Mouse (Mus musculus) limb, embryonic 12.5 days (tissue): ENCODE results near the gene Ctdnep1. TPM values are rescaled to one million over a fixed set of nuclear protein-coding genes. Genes with fewer than 3 reads are reported as not detected.
"Not testable (repeated sequence)": the region's sequence is repeated elsewhere in the genome, so short reads cannot be mapped to it uniquely, and the experiment has no call there.

Experiments
- ATAC-seq: fragments of 200-750 bp; cut with Nextera tagmentation; 2 replicates; pipeline ENCODE4 v1.8.0; 2017; ENCODE audit warnings: low read depth, moderate TSS enrichment; ENCODE audit not compliant: insufficient number of reproducible peaks, insufficient read depth, low FRiP score, low TSS enrichment
- H3K27ac ChIP-seq: fragments of 300-500 bp; sonication (generic); 2 replicates; pipeline ENCODE4 v1.5.1; 2016; ENCODE audit warnings: mild to moderate bottlenecking, moderate library complexity
- H3K27me3 ChIP-seq: fragments of 300-500 bp; sonication (generic); 2 replicates; pipeline ENCODE4 v1.6.1; 2016; ENCODE audit warnings: mild to moderate bottlenecking, moderate library complexity
- H3K36me3 ChIP-seq: fragments of 300-500 bp; sonication (generic); 2 replicates; pipeline ENCODE4 v1.6.1; 2016; ENCODE audit warnings: mild to moderate bottlenecking, moderate library complexity
- H3K4me1 ChIP-seq: fragments of 300-500 bp; sonication (generic); replicated peaks from 2 replicates; pipeline ENCODE4 v1.6.1; 2016
- H3K4me2 ChIP-seq: fragments of 300-500 bp; sonication (generic); 2 replicates; pipeline ENCODE4 v1.6.1; 2016; ENCODE audit warnings: mild to moderate bottlenecking, moderate library complexity
- H3K4me3 ChIP-seq: fragments of 300-500 bp; sonication (generic); replicated peaks from 2 replicates; pipeline ENCODE4 v1.5.1; 2016; ENCODE audit warnings: mild to moderate bottlenecking
- H3K9ac ChIP-seq: fragments of 300-500 bp; sonication (generic); replicated peaks from 2 replicates; pipeline ENCODE4 v1.6.1; 2016; ENCODE audit warnings: mild to moderate bottlenecking, moderate library complexity
- H3K9me3 ChIP-seq: fragments of 300-500 bp; sonication (generic); 2 replicates; pipeline ENCODE4 v1.6.1; 2016; ENCODE audit warnings: mild to moderate bottlenecking, moderate library complexity
- WGBS: fragments of 180-500 bp; shearing (Covaris S2); methylation state at CpG from one replicate; pipeline ENCODE4 v1.1.7; 2016; 5-methylcytosine and 5-hydroxymethylcytosine counted together
- polyA plus RNA-seq: library from polyadenylated mRNA; unstranded; fragments of >200 nt; fragmentation: Nextera tagmentation; extraction: Ambion mirVana; gene quantifications from 2 replicates; pipeline ENCODE4 v1.2.1, GENCODE M21; 2016

Gene Ctdnep1
- polyA plus RNA-seq, 1 experiment from 2014 or later: 24.5 TPM

DNA sequence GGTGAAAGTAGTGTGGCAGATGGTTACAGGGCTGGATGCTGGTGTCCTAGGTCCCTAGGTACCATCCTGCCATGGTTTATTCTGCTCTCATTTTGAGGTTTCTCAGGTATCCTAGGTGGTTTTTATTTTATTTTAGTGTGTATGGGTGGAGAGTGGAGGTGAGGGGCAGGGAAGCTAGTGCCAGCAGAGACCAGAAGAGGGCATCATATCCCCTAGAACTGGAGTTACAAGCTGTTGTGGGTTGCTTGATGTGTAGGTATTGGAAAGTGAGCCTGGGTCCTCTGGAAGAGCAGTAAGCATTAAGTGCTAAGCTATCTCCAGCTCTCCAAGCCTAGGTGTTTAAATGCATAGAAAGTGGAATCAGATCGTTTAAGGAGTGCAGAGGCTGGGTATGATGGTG lies 28.7 kb upstream of the Ctdnep1 start:
- H3K9ac ChIP-seq: no peak overlapping the region
- ATAC-seq: no peak
- no peaks in the 10 kb centered on the region for H3K9me3 ChIP-seq
- H3K27me3 ChIP-seq: no peaks in the 10 kb centered on the region; the same call in 1 of the 2 replicates
- H3K4me1 ChIP-seq: peaks cover 6% of the 10 kb centered on the region; the same call in 1 of the 2 replicates
- H3K27ac ChIP-seq: no peak overlapping the region
- H3K4me3 ChIP-seq: no peak overlapping the region
- 60% methylated on average over 1 of the region's 1 CpGs for WGBS
- no peaks in the 10 kb centered on the region for H3K36me3 ChIP-seq
- no peak overlapping the region for H3K4me2 ChIP-seq

DNA sequence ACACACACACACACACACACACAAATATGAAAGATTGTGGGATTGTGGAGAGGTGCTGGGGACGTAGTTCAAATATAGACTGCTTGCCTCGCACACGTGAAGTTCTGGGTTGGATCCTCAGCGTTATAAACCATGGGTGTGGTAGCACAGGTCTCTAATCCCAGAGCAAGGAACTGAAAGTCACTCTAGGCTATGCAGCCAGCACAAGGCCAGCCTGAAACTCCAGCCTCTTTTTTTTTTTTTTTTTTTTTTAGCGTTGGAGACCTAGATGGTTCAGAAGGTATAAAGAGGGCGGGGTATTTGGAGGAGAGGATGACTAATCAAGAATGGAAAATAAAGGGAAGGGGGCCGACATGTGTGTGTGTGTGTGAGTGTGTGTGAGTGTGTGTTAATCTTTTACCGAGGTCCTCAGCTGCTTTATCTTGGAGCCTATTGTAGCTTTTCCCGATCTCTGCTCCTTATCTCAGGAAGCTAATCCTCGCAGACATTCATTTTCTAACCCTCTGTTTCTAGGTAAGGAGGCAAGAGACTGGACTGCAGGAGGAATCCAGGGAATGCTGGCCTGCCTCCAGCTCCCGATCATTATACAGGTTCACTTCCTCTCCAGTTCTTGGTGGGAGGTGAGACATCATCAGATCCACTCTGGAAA lies 27.6 kb upstream of the Ctdnep1 start:
- no peak for ATAC-seq
- WGBS: 72% methylated on average over 11 of the region's 11 CpGs
- no peaks in the 10 kb centered on the region for H3K9me3 ChIP-seq
- H3K36me3 ChIP-seq: no peaks in the 10 kb centered on the region
- H3K4me3 ChIP-seq: no peak overlapping the region
- H3K4me2 ChIP-seq: no peak overlapping the region
- H3K9ac ChIP-seq: no peak overlapping the region
- H3K4me1 ChIP-seq: 0 out of 2 replicates have a peak, but pooled peaks cover 4% of the 10 kb centered on the region
- no peak overlapping the region for H3K27ac ChIP-seq
- peaks cover 2% of the 10 kb centered on the region; the same call in 1 of the 2 replicates for H3K27me3 ChIP-seq

DNA sequence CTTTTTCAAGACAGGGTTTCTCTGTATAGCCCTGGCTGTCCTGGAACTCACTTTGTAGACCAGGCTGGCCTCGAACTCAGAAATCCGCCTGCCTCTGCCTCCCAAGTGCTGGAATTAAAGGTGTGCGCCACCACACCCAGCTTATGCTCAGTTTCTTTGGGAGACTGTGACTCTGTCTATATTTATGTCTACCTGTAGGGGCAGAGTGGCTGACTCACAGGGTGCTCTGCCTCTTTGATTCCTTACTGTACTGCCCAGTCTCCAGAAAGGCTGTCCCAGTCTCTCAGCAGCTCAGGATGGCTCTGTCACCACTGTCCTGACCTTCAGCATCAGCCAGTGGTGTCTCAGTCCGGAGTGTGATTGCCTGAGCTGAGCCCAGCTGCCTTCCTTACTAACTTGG lies 25.3 kb upstream of the Ctdnep1 start:
- H3K9me3 ChIP-seq, H3K36me3 ChIP-seq, H3K4me1 ChIP-seq, H3K4me2 ChIP-seq, H3K9ac ChIP-seq, H3K27ac ChIP-seq, ATAC-seq, H3K4me3 ChIP-seq: not testable (repeated sequence)
- WGBS: 82% methylated on average over 4 of the region's 4 CpGs
- peaks cover 12% of the 10 kb centered on the region; the same call in 1 of the 2 replicates for H3K27me3 ChIP-seq

GRCm38 (mm10) chr11:69956218-69956617 lies 24.7 kb upstream of the Ctdnep1 start:
- WGBS: 67% methylated on average over 1 of the region's 1 CpGs
- peaks cover 18% of the 10 kb centered on the region for H3K27me3 ChIP-seq
- H3K4me2 ChIP-seq: no peak overlapping the region
- no peak overlapping the region for H3K4me3 ChIP-seq
- no peak overlapping the region for H3K9ac ChIP-seq
- no peaks in the 10 kb centered on the region for H3K9me3 ChIP-seq
- ATAC-seq: no peak
- no peaks in the 10 kb centered on the region for H3K4me1 ChIP-seq
- H3K36me3 ChIP-seq: no peaks in the 10 kb centered on the region
- H3K27ac ChIP-seq: no peak overlapping the region

- Histone ChIP-seq H3K4me2 (no peak overlapping the region), H3K9me3 (no peaks in the 10 kb centered on the region), H3K27me3 (peaks cover 61% of the 10 kb centered on the region), H3K27ac (no peak overlapping the region), H3K4me1 (peaks cover 7% of the 10 kb centered on the region; the same call in 1 of the 2 replicates), H3K36me3 (no peaks in the 10 kb centered on the region), H3K9ac (no peak overlapping the region), H3K4me3 (no peak overlapping the region)
- WGBS: 34% methylated on average over 5 of the region's 5 CpGs
- no peak for ATAC-seq
These were observed 20.3 kb upstream of the Ctdnep1 start for GRCm38 (mm10) chr11:69960616-69961015.

DNA sequence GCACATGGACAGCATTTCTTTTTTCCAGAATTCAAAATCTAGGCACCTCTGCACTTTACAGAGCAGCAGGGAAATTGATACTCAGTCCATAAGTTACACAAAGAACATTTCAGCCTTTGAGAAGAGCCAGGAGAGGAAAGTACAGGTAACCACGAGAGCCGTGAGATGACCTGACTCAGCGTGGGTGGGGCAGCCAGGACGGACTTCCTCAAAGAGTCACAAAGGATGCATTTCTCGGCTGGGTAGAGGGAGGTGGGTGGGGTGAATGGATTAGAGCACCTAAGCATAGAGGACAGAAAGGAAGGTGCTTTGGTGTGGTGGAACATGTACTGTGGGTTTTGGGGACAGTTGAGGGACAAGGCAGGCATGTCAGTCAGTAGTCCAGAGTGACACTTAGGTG lies 19.1 kb upstream of the Ctdnep1 start:
- no peak overlapping the region for H3K27ac ChIP-seq
- WGBS: 37% methylated on average over 5 of the region's 5 CpGs
- H3K27me3 ChIP-seq: peaks cover 74% of the 10 kb centered on the region
- H3K4me1 ChIP-seq: peaks cover 18% of the 10 kb centered on the region
- no peaks in the 10 kb centered on the region for H3K36me3 ChIP-seq
- ATAC-seq: no peak
- no peak overlapping the region for H3K4me3 ChIP-seq
- no peak overlapping the region for H3K9ac ChIP-seq
- H3K9me3 ChIP-seq: no peaks in the 10 kb centered on the region
- no peak overlapping the region for H3K4me2 ChIP-seq

DNA sequence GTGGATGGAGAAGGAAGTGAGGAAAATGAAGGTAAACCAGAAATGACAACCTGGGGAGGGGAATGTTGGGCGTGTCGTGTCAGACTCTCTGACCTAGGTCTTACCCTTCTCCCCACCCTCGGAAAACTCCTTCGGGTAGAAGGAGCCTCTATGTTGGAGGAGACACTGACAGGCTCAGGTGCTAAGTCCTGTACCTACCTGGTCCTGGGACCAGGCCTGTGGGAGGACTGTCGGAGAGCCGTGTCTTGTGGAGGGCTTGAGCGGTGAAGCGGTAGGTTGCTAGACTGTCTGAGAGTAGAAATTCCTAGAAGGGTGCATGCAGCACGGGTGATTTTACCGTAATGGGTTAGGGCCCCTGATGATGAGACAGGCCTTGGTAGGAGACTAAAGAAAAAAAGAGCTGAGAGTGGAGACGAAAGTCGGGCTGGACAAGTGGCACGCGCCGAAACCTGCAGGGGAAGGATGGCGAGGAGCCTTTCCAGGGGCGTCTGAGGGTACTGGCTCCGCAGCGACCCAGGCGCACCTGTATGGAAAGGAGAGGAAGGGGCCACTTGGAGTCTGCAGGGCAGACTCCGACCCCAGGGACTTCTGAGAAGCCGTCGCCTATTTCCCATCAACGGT lies 16.2 kb upstream of the Ctdnep1 start, which contains the start of gene Cldn7:
TSS of gene Cldn7 (plus strand) at position 130 of the 621 bp plus-strand sequence.
- no peaks in the 10 kb centered on the region for H3K9me3 ChIP-seq
- 9% methylated on average over 24 of the region's 24 CpGs for WGBS
- ATAC-seq: no peak
- H3K9ac ChIP-seq: no peak within 1 kb of the TSS
- H3K27ac ChIP-seq: no peak within 1 kb of the TSS
- peak within 1 kb of the TSS; percentile 42 for H3K4me3 ChIP-seq
- H3K27me3 ChIP-seq: peaks cover 83% of the 10 kb centered on the region
- H3K4me2 ChIP-seq: peak within 1 kb of the TSS; percentile 35
- H3K36me3 ChIP-seq: peaks cover 22% of the 10 kb centered on the region
- H3K4me1 ChIP-seq: peaks cover 20% of the 10 kb centered on the region

DNA sequence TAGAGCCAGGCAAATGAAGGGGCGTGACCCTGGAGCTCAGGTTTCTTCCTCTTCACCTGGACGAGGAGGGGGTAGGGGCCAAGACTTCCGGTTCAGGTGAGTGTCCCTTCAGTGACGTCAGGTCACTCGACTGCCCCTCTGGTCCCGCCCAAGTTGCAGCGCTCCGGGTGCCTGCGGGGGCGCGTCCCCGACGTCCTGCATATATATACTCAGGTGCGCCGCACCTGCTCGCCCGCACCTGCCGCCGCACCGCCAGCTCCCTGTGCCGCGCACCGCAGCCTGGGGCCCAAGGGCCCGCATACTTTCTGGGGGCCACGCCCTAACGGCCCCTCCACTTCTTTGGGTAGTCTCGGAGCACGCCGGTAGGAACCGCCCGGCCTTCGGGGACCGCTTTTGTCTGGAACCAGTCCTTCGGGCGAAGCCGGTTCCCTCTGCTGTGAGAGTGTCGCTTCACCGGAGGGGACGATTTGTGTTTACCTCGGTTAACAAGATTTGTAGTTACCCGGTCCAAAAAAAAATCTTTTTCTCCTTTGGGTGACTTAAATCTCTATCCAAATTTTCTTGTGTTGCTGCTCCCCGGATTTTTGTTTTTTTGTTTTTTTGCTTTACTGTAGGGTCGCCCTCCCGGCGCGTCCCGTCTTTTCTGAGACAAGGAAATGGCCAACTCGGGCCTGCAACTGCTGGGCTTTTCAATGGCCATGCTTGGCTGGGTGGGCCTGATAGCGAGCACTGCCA lies 15.5 kb upstream of the Ctdnep1 start:
- H3K4me3 ChIP-seq: peak overlapping the region; percentile 42
- peaks cover 29% of the 10 kb centered on the region for H3K36me3 ChIP-seq
- H3K9ac ChIP-seq: 0 out of 2 replicates have a peak overlapping the region, but pooled peaks have one; percentile 24
- WGBS: 4% methylated on average over 49 of the region's 49 CpGs
- H3K27me3 ChIP-seq: peaks cover 82% of the 10 kb centered on the region
- no peaks in the 10 kb centered on the region for H3K9me3 ChIP-seq
- peaks cover 20% of the 10 kb centered on the region for H3K4me1 ChIP-seq
- H3K4me2 ChIP-seq: peak overlapping the region; percentile 68
- H3K27ac ChIP-seq: no peak overlapping the region
- 0 out of 2 replicates have a peak, but pooled peaks have one; percentile 4 for ATAC-seq

- ATAC-seq: peak; percentile 34; the same call in 1 of the 2 replicates
- H3K9ac ChIP-seq: peak overlapping the region; percentile 24
- H3K9me3 ChIP-seq: no peaks in the 10 kb centered on the region
- H3K27me3 ChIP-seq: peaks cover 74% of the 10 kb centered on the region
- no peak overlapping the region for H3K27ac ChIP-seq
- H3K36me3 ChIP-seq: peaks cover 33% of the 10 kb centered on the region
- H3K4me3 ChIP-seq: peak overlapping the region; percentile 42
- peaks cover 20% of the 10 kb centered on the region for H3K4me1 ChIP-seq
- 1% methylated on average over 59 of the region's 59 CpGs for WGBS
- H3K4me2 ChIP-seq: peak overlapping the region; percentile 68
These were observed 14.7 kb upstream of the Ctdnep1 start for GRCm38 (mm10) chr11:69966006-69966859.

DNA sequence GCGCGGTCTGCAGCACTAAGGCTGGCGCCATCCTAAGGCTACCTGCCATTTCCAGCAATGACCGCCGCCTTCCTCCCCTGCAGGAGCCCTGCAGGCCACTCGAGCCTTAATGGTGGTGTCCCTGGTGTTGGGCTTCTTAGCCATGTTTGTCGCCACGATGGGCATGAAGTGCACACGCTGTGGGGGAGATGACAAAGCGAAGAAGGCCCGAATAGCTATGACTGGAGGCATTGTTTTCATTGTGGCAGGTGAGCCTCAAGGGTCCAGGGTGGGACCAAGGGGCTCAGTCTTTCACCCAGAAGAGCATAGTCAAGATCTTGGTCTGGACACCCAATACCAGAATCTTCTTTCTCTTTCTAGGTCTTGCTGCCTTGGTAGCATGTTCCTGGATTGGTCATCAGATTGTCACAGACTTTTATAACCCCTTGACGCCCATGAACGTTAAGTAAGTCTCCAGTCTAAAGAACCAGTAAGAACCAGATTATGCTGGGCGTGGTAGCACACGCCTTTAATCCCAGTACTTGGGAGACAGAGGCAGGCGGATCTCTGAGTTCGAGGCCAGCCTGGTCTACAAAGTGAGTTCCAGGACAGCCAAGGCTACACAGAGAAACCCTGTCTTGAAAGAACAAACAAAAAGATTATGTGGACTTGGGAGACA lies 14.0 kb upstream of the Ctdnep1 start:
- no peak for ATAC-seq
- Histone ChIP-seq H3K27ac (no peak overlapping the region), H3K9ac (peak overlapping the region; percentile 24), H3K4me2 (peak overlapping the region; percentile 68), H3K27me3 (peaks cover 67% of the 10 kb centered on the region), H3K9me3 (no peaks in the 10 kb centered on the region), H3K36me3 (peaks cover 41% of the 10 kb centered on the region), H3K4me1 (peaks cover 20% of the 10 kb centered on the region), H3K4me3 (peak overlapping the region; percentile 42)
- 38% methylated on average over 17 of the region's 17 CpGs for WGBS
